Mouse (Mus musculus) gonadal fat pad, adult 2 months (tissue): Measurements from ENCODE around the gene Snrpa. TPM values are rescaled to one million over a fixed set of nuclear protein-coding genes. Genes with fewer than 3 reads are reported as not detected.
"Not testable (repeated sequence)": the region's sequence is repeated elsewhere in the genome, so short reads cannot be mapped to it uniquely, and the experiment has no call there.

ENCODE experiments used
- DNase-seq: peaks from one replicate; pipeline ENCODE4 v3.0.0-alpha.2; 2012; ENCODE audit warnings: low read depth
- polyA plus RNA-seq: library from polyadenylated mRNA; depleted of rRNA; stranded (reverse); fragments of >200 nt; gene quantifications from 2 replicates; pipeline ENCODE4 v1.2.3, GENCODE M21; 2012; rRNA removed

Snrpa gene
- 141 and 161 TPM in 2 replicates for polyA plus RNA-seq

DNA sequence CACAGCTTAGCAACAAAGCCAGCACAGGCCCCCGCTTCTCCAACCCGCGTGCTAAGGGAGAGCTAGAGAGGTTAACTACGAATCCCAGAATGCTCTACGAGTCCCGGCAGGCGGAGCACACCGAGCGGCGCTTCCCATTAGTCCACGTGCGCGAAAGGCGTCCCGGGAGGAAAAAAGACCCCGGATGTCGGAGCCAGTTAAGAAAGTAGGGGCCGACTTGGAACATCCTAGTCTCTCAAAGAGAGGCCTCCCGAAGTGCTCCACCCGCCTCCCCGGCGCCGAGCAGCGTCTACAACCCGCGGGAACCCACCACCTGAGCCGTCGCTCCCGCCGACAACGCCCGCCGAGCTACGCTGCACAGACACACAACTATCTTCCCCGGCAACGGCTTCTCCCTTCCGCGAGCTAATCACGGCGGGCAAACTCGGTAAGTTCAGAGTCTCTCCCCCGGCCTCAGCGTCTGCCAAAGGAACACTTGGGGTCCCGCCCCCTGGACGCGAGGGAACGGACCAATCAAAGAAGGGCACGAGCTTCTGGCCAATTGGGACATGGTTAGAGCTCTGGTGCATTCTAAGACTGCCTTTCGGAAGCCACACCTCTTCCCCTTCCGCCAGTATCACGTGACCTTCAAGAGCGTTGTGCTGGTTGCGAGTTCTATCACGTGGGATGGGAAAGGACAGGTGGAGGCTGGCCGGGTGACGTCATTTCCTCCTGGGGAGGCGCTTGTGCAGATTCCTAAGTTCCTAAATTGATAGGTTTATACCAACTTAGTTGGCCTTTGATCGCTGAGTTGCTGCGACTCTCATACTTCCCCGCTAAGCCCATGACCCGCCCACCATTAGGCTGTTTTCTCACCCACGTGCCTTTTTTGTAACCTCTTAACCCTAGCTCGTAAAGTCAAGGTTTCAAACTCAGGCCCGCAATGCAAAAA is at the start of gene Snrpa, which contains the start of gene BC024978:
Snrpa (minus strand) TSS at position 591 of the 931 bp plus-strand sequence.
BC024978 (plus strand) TSS at position 101 of the 931 bp plus-strand sequence.
- DNase-seq, result peak; percentile 99

DNA sequence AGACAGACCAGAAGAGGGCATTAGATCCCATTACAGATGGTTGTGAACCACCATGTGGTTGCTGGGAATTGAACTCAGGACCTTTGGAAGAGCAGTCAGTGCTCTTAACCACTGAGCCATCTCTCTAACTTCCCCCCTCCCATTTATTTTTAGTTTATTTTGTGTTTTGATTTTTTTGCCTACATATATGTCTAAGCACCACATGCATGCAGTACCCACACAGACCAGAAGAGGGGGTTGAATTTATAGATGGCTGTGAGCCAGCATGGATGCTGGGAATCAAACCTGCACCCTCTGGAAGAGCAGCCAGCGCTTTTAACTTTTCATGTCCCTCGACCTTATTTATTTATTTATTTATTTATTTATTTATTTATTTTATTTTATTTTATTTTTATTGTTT is 48.0 kb upstream of the Snrpa start:
- not testable (repeated sequence) for DNase-seq

GRCm38 (mm10) chr7:27243211-27243610 is 47.1 kb upstream of the Snrpa start:
- DNase-seq, result no peak

DNA sequence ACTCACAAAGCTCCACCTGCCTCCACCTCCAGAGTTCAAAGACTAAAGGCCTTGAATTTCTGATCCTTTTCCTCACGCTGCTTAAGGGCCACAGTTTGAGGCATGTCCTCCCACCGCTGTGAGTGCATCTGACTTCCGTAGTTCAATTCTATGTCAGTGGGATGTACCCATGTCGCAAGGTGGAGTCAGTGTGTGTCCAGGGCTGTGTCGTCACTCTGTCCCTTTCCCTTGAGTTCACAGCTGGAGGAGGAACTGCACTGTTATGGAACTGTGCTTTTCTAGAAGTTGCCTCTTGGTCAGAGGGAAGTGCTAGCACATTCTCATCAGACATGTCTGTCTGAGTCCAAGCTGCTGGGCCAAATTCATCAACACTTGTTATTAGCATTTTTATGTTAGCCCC is 42.5 kb upstream of the Snrpa start:
- no peak for DNase-seq

- no peak for DNase-seq
These were observed 41.5 kb upstream of the Snrpa start for GRCm38 (mm10) chr7:27237527-27237926.

- peak; percentile 73 for DNase-seq
These were observed 39.7 kb upstream of the Snrpa start for GRCm38 (mm10) chr7:27235726-27236125.

GRCm38 (mm10) chr7:27233300-27233699 is 37.2 kb upstream of the Snrpa start:
- DNase-seq, result no peak

GRCm38 (mm10) chr7:27232781-27233281 is 36.8 kb upstream of the Snrpa start, which contains the start of gene Coq8b:
Gene Coq8b (plus strand): TSS chr7:27233023.
- DNase-seq, result peak; percentile 79

- no peak for DNase-seq
These were observed 35.7 kb upstream of the Snrpa start for GRCm38 (mm10) chr7:27231693-27232331.

GRCm38 (mm10) chr7:27230781-27231180 is 34.7 kb upstream of the Snrpa start:
- DNase-seq, result no peak

- no peak for DNase-seq
These were observed 32.8 kb upstream of the Snrpa start for GRCm38 (mm10) chr7:27228865-27229264.

GRCm38 (mm10) chr7:27228281-27228821 is 32.3 kb upstream of the Snrpa start, which contains the start of gene Itpkc:
Gene Itpkc (minus strand): TSS chr7:27228661.
- DNase-seq, result peak; percentile 72

GRCm38 (mm10) chr7:27227676-27228075 is 31.6 kb upstream of the Snrpa start:
- no peak for DNase-seq

DNA sequence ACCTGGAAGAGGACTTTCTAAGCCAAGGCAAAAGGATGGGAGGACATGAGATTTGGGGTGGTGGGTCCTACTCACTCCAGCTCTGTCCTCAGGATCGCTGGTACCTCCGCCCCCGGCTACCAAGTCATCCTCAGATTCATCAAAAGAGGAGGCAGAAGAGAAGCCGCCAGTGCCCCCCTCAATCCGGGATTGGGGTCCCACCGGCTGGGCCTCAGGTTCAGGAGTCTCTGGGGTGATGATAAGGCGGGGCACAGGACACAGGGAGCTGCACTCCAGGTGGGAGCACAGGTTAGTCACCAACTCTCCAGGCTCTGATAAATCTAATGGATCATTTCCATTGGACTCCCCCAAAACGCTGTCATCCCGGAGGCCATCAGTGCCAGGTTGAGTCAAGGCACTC is 31.2 kb upstream of the Snrpa start:
- DNase-seq, result no peak

DNA sequence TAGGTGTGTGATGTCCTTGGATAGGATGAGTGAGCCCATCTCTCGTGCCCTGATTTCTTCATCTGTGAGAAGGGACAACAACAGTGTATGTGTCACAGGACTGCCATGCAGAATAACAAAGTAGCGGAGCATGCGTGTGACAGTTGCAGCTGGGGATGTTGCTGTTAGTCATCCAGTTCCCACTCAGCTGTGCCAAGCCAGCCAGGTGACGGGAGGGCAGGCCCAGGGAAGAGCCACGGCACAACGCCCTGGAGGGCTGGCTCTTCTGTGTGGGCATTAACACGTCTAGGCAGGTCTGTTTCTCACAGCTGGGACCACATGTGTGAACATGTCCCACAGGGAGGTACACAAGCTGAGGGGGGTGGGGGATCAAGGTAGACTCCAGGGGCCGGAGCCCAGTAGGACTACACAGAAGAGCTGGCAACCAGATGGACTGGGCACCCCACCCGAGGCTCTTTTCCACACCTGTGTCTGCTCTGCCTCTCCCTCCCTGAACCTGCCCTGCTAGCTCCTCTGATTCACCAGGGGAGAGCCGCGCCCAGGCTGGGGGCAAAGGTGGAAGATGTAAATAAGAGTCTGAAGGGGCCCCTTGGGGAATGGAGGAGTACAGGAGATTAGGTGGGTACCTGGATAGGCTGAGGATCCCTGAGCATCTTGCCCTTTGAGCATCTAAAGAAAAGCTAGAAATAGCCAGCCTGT is 29.0 kb upstream of the Snrpa start:
- peak; percentile 91 for DNase-seq

DNA sequence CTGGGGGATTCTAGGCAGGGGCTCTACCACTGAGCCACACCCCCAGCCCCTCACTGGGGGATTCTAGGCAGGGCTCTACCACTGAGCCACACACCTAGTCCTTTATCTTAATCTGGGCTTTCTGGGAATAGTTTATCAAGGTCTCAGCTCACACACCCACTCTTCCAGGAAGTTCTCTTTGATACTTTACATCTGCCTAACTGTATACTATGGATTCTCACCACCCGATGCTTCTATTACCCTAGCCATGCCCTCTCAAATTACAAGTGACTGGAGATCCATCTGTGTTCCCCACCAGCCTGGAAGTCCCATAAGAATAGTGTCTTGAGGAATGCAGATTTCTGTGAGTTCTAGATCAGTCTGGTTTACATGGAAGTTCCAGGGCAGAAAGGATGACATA is 26.5 kb upstream of the Snrpa start:
- DNase-seq, result no peak

GRCm38 (mm10) chr7:27221939-27222338 is 25.9 kb upstream of the Snrpa start:
- DNase-seq, result peak; percentile 77

GRCm38 (mm10) chr7:27219937-27220336 is 23.9 kb upstream of the Snrpa start:
- no peak for DNase-seq

DNA sequence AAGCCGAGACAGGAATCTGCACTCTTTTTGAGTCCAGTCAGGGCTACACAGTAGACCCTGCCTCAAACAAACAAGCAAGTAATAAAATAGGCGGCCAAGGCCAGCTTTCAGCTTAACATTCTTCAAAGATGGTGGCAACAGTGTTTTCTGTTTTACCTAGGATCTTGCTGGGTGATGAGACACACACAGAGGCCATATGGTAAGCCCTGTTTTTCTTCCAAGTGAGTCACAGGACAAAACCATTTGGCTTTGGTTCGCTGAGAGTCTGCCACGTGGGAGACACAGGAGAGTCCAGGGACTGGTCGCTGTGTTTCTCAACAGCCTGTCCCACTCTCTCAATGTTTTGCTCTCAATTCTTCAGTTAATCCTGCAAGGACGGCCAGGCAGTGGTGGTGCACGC is 22.5 kb upstream of the Snrpa start:
- DNase-seq, result peak; percentile 90

DNA sequence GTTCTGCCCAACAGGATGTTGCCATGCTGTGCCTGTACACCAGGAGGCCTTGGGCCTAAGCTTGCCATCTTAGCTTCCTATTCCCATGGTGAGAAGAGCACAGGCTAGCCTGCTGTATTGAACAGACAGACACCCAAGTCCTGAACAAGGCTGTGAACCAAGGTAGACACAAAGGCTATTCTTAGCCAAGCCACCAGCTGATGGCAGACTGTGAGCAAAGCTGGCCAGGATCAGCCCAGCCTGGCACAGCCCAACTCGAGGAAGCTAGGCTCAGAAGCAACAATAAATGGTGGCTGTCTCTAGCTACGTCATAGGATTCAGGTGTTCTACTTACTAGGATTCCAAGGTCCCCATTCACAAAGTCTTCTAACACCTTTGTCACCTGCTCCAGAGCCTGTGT is 16.6 kb upstream of the Snrpa start:
- no peak for DNase-seq

DNA sequence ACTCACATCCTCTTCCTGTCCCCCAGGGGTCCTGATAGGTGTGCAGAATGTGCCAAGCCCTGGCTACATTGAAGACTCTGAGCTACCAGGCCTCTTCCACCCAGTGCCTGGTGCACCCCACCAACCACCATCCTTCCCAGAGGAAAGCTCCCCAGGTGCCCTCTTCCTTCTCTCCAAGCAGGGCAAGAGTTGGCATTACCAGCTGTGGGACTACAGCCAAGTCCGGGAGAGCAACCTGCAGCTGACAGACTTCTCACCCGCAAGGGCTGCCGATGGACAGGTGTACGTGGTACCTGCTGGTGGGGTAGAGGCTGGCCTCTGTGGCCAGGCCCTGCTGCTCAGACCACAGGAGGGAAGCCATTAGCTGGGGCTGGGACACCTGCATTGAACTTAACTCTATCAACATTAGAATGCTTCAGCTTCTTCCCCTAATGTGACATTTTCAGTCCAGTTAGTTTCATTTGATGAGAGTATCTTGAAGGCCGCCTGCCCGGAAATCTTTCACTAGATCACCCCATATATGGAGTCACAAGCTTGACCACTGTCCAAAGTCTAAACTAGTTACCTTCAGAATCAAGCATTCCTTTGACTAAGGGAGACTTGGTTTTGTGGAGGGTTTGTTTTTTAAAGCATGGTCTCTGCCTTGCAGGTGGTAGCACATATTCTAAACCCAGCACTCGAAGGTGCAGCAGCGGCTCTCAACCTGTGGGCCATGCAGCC is 7.8 kb upstream of the Snrpa start:
- DNase-seq, result no peak
